Mouse (Mus musculus) induced T-regulatory cell, adult 2 months (primary cell): ENCODE results near the gene Lamb2.

Experiments used
- DNase-seq: peaks from one replicate; pipeline ENCODE4 v3.0.0-alpha.2; 2012; ENCODE audit warnings: low read depth

Lamb2 gene

DNA sequence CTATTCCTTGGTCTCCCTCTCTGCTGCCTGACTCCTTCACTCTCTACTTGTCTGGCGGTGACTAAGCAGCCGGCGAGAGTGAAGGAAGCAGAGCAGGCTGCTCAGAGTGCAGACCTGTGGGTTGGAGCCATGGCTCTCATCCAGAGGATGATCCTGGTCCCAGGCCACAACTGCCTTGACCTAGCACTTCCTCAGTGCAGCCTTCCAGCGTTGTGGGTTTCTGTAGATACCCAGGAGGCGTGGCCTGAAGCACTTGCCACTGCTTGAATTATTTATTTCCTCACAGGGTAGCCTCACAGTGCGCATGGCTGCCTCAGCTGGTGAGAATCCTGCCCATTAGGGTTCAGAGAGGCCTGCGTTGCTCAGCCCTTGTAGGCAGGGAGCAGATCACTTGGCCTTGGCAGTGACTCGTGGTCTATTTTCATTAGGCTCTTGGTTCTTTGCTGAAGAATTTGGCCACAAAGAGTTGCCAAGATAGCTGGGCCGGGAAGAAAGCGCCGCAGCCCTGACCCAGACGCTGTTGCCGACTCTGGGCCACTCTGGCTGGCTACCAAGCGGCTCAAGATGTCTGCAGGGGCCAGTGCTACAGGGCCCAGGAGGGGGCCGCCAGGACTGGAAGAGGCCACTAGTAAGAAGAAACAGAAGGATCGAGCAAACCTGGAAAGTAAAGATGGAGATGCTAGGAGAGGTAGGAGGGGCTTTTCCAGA, 12.7 kb downstream of the Lamb2 start:
- peak; percentile 51 for DNase-seq

DNA sequence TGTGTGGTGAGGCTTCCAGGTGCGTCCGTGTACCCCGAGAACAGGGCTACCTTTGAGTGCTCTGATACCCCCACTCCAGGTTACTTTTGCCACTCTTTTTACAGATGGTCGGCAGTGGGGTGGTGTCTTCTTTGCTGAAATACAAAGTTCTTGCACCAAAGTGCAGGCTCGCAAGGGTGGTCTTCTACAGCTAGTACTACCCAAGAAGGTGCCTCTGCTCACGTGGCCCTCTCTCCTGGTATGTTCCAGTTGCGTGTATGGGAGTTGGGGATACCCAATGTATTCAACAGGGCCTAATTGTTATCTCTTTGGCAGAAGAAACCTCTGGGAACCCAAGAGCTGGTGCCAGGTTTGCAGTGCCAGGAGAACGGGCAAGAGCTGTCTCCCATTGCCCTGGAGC, 13.7 kb downstream of the Lamb2 start:
- DNase-seq: no peak

DNA sequence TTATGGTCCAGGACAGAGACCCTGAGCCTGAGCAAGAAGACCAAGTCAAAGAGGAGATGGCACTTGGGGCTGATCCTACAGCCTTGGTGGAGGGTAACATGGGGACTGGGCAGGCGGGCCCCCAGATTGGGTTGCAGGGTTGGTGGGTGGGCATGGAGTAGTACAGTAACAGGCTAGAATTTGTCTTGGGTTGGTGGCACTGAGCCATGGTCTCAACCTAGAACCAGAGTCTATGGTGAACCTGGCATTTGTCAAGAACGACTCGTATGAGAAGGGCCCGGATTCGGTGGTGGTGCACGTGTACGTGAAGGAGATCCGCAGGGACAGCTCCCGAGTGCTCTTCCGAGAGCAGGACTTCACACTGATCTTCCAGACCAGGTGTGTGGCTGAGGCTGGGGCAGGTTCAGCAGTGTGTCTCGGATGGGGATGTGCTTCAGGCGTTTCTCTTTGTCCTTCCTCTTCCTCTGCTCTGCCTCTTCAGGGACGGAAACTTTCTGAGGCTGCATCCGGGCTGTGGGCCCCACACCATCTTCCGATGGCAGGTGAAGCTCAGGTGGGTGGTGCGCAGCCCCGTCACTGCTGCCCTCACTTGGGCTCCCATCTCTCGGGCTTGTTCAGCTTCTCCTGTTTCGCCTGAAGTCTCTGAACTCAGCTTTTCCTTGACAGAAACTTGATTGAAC, 14.8 kb downstream of the Lamb2 start:
- no peak for DNase-seq

DNA sequence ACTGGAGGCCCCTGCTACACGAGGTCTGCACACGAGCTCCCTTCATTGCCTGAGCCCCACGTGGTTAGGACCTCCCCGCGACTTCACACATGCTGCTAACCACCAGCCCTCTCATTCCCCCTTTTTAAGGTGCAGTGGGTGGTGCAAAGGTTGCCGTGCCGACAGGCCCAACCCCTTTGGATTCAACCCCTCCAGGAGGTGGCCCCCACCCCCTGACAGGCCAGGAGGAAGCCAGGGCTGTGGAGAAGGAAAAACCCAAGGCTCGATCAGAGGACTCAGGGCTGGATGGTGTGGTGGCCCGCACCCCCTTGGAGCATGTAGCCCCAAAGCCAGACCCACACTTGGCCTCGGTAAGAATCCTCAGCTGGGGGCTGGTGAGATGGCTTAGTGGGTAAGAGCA, 15.4 kb downstream of the Lamb2 start:
- DNase-seq: no peak

DNA sequence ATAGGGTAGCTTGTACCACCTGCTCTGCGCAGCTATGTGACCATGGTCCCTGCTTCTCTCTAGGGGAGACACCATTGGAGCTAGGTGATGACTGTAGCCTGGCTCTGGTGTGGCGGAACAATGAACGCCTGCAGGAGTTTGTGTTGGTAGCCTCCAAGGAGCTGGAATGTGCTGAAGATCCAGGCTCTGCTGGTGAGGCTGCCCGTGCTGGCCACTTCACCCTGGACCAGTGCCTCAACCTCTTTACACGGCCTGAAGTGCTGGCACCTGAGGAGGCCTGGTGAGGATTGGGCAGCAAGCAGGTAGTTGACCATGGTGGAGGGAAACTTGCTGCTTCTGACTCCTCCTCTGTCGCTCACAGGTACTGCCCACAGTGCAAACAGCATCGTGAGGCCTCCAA, 19.7 kb downstream of the Lamb2 start:
- no peak for DNase-seq

DNA sequence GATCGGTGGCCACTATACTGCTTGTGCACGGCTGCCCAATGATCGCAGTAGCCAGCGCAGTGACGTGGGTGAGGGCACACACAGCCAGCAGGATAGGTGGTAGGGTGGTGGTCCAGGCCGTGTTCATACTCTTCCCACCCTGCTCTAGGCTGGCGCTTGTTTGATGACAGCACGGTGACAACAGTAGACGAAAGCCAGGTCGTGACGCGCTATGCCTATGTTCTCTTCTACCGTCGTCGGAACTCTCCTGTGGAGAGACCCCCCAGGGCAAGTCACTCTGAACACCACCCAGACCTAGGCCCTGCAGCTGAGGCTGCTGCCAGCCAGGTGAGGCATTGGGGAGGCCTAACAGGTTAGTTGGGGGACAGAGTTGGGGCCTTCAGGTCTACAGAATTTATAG, 20.4 kb downstream of the Lamb2 start:
- DNase-seq: no peak

DNA sequence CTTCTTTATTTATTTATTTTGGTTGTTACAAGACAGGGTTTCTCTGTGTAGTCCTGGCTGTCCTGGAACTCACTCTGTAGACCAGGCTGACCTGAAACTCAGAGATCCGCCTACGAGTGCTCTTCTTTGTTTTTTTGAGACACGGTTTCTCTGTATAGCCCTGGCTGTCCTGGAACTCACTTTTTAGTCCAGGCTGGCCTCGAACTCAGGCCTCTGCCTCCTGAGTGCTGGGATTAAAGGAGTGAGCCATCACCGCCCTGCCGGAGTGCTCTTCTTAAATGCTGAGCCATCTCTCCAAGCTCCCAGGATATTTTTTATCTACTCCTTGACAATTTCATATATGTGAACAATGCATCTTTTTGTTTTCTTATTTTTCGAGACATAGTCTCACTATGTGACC, 27.4 kb downstream of the Lamb2 start:
- no peak for DNase-seq

DNA sequence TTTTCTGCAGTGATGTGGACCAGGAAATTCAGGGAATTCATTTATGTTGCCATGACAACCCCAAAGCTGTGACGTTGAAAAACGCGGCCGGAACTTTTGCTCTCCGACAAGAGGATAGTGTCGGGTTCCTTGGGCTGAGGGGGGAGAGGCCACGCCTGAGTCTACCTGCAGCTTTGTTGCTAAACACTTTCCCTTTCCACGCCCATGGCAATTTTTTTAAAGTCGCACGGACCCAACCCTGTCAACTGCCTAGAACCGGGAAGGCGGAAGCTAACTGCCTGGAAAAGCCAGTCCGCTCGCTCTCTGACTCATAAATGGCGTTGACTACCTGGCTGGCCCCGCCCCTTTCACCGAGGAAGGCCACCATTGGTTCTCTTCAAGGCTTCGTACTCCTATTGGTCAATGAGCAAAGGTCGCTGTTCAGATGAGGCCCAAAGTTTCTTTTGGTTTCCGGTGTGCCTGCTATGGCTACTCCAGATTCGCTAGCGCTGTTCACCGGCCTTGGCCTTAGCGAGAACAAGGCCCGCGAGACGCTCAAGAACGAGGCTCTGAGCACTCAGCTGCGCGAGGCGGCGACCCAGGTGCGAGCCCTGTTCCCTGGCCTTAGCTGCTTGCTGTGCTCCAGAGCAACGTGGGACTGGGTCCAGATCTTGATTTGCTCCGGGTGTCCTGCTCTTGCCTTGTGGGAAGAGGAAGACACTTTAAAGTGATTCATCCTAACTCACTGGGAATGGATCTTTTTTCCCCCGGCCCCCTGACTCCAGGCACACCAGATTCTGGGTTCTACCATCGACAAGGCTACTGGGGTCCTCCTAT, 28.3 kb downstream of the Lamb2 start, which contains the start of gene Qars:
Gene Qars (plus strand): TSS at position 88 of the 816 bp plus-strand sequence.
- DNase-seq: peak; percentile 99

DNA sequence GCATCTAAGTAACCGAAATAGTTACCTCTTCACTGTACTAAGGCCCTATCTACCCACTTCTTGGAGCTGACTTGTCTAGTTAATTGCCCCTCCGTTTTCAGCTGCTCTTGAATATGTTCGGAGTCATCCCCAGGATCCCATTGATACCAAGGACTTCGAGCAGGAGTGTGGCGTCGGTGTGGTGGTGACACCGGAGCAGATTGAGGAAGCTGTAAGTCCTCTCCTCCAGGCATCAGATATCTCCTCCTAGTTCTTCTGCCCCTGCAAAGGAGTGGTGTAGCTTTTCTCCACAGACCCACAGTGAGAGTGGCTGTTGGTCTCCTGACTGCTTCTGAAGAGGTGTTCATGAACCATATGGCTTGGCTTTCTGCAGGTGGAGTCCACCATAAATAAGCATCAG, 29.2 kb downstream of the Lamb2 start:
- DNase-seq: no peak

DNA sequence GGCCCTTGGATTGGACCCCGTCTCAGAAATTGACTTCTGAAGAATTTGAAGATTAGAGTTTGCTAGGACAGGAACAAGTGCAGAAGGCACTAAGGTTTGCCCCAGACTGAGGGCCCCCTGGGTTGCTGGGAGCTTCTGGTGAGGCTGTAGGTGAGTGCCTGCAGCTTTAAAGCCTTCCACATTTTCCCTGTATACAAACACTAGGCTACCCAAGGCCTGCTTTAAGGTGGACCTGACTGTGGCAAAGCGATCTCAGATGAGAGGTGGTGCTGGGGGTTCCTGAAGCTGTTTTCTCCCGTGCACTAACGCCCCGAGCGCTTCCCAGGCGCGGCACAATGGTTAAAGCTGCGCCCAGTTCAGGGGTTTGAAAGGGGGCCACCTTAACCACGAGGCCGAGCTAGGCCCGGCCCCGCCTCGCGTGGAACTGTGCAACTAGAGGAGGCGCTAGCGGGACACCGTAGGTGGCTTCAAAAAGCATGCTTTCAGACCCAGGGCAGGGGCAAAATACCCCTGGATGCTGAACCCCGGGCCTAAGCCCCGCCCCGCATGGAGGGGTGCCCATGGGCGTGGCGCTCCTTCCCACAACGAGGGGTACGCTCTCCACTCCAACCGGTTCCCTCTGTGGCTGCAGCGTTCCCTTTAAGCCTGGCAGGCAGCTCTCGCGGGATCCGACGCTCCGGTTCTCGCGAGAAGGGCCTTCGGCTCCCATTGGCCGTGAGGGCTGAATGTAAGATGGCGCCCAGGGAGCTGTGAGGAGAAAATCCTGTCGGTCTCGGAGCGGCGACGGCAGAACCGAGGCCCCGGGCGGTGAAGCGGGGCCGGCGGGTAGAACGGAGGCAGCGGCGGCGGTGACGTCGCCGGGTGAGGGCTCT, 37.1 kb downstream of the Lamb2 start, which contains the start of gene Qrich1:
Gene Qrich1 (plus strand): TSS at position 427 of the 872 bp plus-strand sequence.
- DNase-seq: peak; percentile 99

DNA sequence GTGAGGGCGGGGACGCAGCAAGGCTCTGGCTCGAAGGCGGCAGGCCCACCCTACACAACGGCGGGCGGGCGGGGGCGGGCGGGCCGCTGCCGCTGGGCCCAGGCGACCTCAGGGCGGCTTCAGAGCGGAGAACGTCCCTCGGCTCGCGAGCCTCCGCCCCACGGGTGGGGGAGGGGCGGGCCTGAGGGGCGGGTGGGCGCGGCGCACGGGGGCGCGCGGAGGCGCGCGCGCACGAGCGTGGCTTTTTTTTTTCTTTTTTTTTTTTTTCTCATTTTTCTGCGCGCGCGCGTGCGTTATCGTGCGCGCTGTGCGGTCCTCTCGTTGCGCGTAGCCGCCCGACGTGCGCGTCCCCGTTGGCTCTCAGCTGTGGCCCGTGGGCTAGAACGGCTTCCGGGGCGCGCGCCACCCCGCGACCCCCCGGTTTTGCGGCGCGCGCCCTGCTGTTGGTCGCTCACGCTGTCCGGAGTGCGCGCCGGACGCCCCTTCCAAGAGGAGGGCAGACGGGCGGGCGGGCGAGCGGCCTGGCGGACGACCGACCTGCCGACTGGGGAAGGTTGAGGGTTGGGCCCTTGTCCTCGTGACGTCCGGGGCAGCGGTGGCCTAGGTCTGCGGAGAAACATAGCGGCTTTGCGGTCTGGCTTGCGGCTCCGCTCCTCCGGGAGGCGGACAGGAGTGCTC, 37.9 kb downstream of the Lamb2 start:
- DNase-seq: peak; percentile 90

DNA sequence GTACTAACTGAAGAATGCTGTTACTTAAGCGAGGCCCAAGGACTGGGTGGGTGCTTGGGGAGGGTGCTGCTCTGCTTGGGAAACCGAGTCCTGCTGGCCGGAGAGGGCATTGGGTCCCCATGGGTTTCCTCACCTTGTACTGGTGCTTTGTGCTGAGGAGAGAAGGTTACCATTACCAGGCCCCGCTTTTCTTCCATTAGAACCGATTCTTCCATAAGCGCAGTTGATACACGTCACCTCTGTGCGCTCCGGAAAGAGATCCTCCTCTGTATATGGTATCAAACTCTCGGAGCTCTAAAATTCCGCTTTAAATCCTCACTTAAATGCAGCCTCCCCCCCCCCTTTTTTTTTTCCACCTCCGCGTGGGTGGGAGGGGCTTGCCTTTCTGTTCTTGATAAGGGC, 38.4 kb downstream of the Lamb2 start:
- DNase-seq: peak; percentile 86

DNA sequence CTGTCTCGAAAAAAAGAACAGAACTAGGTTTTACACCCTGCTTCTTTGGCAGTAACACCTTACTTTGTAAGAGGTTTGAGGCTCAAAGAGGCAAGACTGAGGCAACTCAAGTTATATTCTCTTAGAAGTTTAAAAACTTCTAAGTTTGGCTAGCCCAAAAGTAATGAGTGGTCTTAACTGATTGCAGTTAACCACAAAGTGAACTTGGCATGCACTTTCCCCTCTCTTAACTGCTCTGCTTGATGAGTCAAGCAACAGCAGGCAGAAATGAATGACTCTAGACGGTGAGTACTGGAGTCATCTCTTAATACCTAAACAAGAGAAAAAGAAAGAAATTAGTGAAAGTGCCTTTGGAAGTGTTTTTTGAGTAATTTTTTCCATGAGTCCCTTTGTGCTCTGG, 42.1 kb downstream of the Lamb2 start:
- peak; percentile 33 for DNase-seq

DNA sequence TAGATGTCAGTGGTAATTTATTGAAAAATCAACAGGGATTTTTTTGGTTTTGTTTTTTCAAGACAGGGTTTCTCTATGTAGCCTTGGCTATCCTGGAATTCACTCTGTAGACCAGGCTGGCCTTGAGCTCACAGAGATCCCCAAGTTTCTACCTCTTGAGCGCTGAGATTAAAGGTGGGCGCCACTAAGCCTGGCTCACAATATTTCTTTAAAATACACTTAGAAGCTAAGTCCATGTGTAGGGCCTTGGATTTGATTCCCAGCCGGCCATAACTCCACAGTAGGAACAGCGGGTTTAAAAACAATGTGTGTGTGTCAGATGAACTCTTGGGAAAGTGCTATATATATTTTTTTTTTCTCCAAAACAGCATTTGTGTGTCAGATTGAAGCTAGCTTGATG, 43.8 kb downstream of the Lamb2 start:
- DNase-seq: no peak

DNA sequence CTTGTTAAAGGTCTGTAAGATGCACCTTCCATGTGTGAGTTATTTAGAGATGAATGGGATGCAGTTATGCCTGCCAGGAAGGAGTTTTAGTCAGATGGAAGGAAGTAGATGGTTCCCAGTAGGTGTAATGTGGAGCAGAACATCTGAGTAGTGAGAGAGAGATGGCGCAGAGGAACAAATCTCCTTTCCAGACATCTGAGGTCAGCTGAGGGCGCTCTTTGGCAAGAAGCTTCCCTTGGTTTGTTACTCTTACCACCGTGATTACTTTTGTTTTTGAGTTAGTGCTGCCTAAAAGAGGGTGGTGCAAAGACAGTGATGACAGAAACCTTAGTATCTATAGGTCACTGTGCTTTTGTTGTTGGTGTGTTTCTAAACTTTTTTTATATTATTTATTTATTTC, 45.9 kb downstream of the Lamb2 start:
- no peak for DNase-seq

DNA sequence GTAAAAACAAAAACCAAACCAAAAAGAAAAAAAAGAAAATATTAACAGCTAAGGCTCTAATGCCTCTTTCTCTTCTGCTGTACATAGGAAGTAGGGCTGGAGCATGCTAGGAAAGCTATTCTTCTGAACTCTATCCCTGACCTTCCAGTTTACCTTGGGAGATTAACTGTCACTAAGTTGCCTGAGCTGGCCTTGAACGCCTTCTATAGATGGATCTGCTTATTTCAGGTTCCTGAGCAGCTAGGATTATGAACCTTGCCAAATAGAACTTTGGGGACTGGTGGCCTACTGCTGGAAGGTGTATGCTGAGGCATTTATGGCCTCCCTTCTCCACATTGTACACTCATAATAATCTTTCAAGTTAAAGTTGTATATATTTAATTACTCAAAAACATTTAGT, 51.4 kb downstream of the Lamb2 start:
- no peak for DNase-seq

DNA sequence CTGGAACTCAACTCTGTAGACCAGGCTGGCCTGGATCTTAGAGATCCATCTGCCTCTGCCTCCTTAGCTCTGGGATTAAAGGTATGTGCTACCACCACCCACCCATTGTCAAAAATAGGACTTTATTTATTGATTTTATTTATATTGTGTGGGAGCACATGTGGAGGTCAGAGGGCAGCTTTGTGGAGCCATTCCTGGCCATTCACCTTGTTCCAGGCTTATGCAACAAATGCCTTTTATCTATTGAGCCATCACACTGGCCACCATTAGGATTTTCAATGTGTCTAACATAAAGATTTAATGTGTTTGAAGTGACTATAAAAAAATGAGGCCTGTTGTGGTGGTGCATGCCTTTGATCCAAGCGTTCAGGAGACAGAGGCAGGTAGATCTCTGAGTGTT, 52.0 kb downstream of the Lamb2 start:
- DNase-seq: no peak
